Mouse (Mus musculus) ES-E14 (cell line): ENCODE measurements around the gene Trim21. TPM values are rescaled to one million over a fixed set of nuclear protein-coding genes. Genes with fewer than 3 reads are reported as not detected.

ENCODE experiments used
- DNase-seq: peaks from one replicate; pipeline ENCODE4 v3.0.0-alpha.2; 2013; ENCODE audit warnings: low read depth, low spot score
- H3K27ac ChIP-seq: 2 replicates; pipeline ENCODE4 v1.5.1; 2012; ENCODE audit warnings: low read depth, mild to moderate bottlenecking, low read length, moderate library complexity, mixed read lengths; ENCODE audit not compliant: poor library complexity, insufficient read depth, severe bottlenecking
- H3K36me3 ChIP-seq: 2 replicates; pipeline ENCODE4 v1.6.1; 2012; ENCODE audit warnings: mild to moderate bottlenecking, low read length, moderate library complexity, mixed read lengths; ENCODE audit not compliant: control insufficient read depth, poor library complexity, insufficient read depth, severe bottlenecking
- H3K4me1 ChIP-seq, 2 experiments: fragments of 150-350 bp in 1 of 2; sonication (generic) in 1 of 2; 2 replicates each; pipeline ENCODE4 v1.6.1; 2012; ENCODE audit warnings: low read length in 2 of 2, mild to moderate bottlenecking in 1 of 2, mixed read lengths in 1 of 2; ENCODE audit not compliant: control insufficient read depth in 2 of 2, insufficient read depth in 2 of 2, poor library complexity in 1 of 2
- H3K4me3 ChIP-seq, 2 experiments: fragments of 150-350 bp in 1 of 2; sonication (generic) in 1 of 2; 2 replicates each; pipeline ENCODE4 v1.5.1; 2012; ENCODE audit warnings: low read length in 2 of 2, low read depth in 1 of 2, mild to moderate bottlenecking in 1 of 2, mixed read lengths in 1 of 2; ENCODE audit not compliant: insufficient read depth in 1 of 2, poor library complexity in 1 of 2, severe bottlenecking in 1 of 2
- H3K9ac ChIP-seq: 2 replicates; pipeline ENCODE4 v1.6.1; 2012; ENCODE audit warnings: low read depth, mild to moderate bottlenecking, low read length, mixed read lengths; ENCODE audit not compliant: poor library complexity, insufficient read depth, severe bottlenecking
- H3K9me3 ChIP-seq: fragments of 150-350 bp; sonication (generic); 2 replicates; pipeline ENCODE4 v1.6.1; 2012; ENCODE audit warnings: low read depth, mild to moderate bottlenecking, low read length; ENCODE audit not compliant: control insufficient read depth, insufficient read depth
- CHD2 ChIP-seq: IDR thresholded peaks from 2 replicates; pipeline ENCODE4 v1.6.1; 2014; ENCODE audit warnings: mild to moderate bottlenecking, low read depth, low read length, inconsistent platforms
- HCFC1 ChIP-seq: IDR thresholded peaks from 2 replicates; pipeline ENCODE4 v1.6.1; 2012; ENCODE audit warnings: low read length, inconsistent platforms, borderline replicate concordance; ENCODE audit not compliant: insufficient read depth
- MAFK ChIP-seq: IDR thresholded peaks from 2 replicates; pipeline ENCODE4 v1.6.1; 2014; ENCODE audit warnings: mild to moderate bottlenecking, low read depth, low read length, inconsistent platforms; ENCODE audit not compliant: insufficient read depth
- ZC3H11A ChIP-seq: IDR thresholded peaks from 2 replicates; pipeline ENCODE4 v1.6.1; 2012; ENCODE audit warnings: low read depth, mild to moderate bottlenecking, inconsistent platforms, low read length, borderline replicate concordance
- ZNF384 ChIP-seq: IDR thresholded peaks from 2 replicates; pipeline ENCODE4 v1.6.1; 2012; ENCODE audit warnings: low read depth, low read length, inconsistent platforms
- in situ Hi-C, 2 experiments: fragments of 600-800 bp; cut with MboI; formaldehyde crosslinking; loops; one replicate each; pipeline ENCODE4 v1.15.1; 2025; ENCODE audit warnings: low sequenced_read_pairs in 2 of 2, inconsistent platforms in 1 of 2; ENCODE audit not compliant: unreplicated experiment in 2 of 2
- total RNA-seq: library from RNA; depleted of rRNA; stranded (reverse); fragments of 300-350 nt; gene quantifications from 2 replicates; pipeline ENCODE4 v1.2.3, GENCODE M21; 2012; rRNA removed

The Trim21 gene
- total RNA-seq, 1 experiment = 6.2 TPM

GRCm38 (mm10) chr7:102509726-102510125, 55.6 kb downstream of the Trim21 start:
- no peak for TF ChIP-seq MAFK
- TF ChIP-seq ZC3H11A = no peak
- no peak for TF ChIP-seq HCFC1
- TF ChIP-seq ZNF384 = no peak
- no peak for TF ChIP-seq CHD2
- Histone ChIP-seq H3K9me3 (no peaks in the 10 kb centered on the region), H3K9ac (no peak overlapping the region), H3K27ac (no peak overlapping the region), H3K36me3 (no peaks in the 10 kb centered on the region), H3K4me1 (peaks cover 0 to 3% of the 10 kb centered on the region in 2 experiments; a peak in 1 of 4 replicates), H3K4me3 (no peak overlapping the region)
- in situ Hi-C loops = loop anchor here (10.0 to 25.0 kb wide), 3 partner anchors 403 to 603 kb away; partner anchors contain the start of genes Olfr571 (in 2 of the 2) and Olfr572 (in 1 of the 2)
- no peak for DNase-seq

- in situ Hi-C loops = loop anchor here (10.0 to 25.0 kb wide), 3 partner anchors 404 to 604 kb away; partner anchors contain the start of genes Olfr571 (in 2 of the 2) and Olfr572 (in 1 of the 2)
- Histone ChIP-seq H3K36me3 (no peaks in the 10 kb centered on the region), H3K4me3 (no peak overlapping the region), H3K4me1 (peaks cover 0 to 3% of the 10 kb centered on the region in 2 experiments; a peak in 1 of 4 replicates), H3K27ac (no peak overlapping the region), H3K9ac (no peak overlapping the region), H3K9me3 (no peaks in the 10 kb centered on the region)
- DNase-seq = no peak
- no peak for TF ChIP-seq CHD2
- TF ChIP-seq HCFC1 = no peak
- TF ChIP-seq ZC3H11A = no peak
- TF ChIP-seq ZNF384 = no peak
- TF ChIP-seq MAFK = no peak
Observed at GRCm38 (mm10) chr7:102508666-102509065, 56.6 kb downstream of the Trim21 start.

GRCm38 (mm10) chr7:102508066-102508465, 57.2 kb downstream of the Trim21 start:
- in situ Hi-C loops = loop anchor here (10.0 to 25.0 kb wide), 3 partner anchors 404 to 604 kb away; partner anchors contain the start of genes Olfr571 (in 2 of the 2) and Olfr572 (in 1 of the 2)
- Histone ChIP-seq H3K9ac (no peak overlapping the region), H3K4me3 (no peak overlapping the region), H3K36me3 (no peaks in the 10 kb centered on the region), H3K27ac (no peak overlapping the region), H3K4me1 (peaks cover 0 to 3% of the 10 kb centered on the region in 2 experiments; a peak in 1 of 4 replicates), H3K9me3 (no peaks in the 10 kb centered on the region)
- TF ChIP-seq ZC3H11A = no peak
- no peak for TF ChIP-seq HCFC1
- TF ChIP-seq ZNF384 = no peak
- no peak for TF ChIP-seq MAFK
- TF ChIP-seq CHD2 = no peak
- no peak for DNase-seq

Other genes starting within 250 kb of the Trim21 start
- 92.8 and 109 TPM in 2 replicates for gene Rrm1, start 123.8 kb downstream of the Trim21 start, total RNA-seq
- gene Olfr543, start 83.8 kb downstream of the Trim21 start, total RNA-seq = 0.22 and 0.63 TPM in 2 replicates
- 0.16 TPM in 1 of 2 replicates, not detected in the other for gene Olfr544, start 77.2 kb downstream of the Trim21 start, total RNA-seq
- gene Olfr545, start 65.9 kb downstream of the Trim21 start, total RNA-seq = not detected in 2 replicates
- not detected in 2 replicates for gene Olfr547, start 30.7 kb downstream of the Trim21 start, total RNA-seq
- not detected in 2 replicates for gene Olfr548-ps1, start 24.6 kb downstream of the Trim21 start, total RNA-seq
- gene Olfr549, start 15.6 kb downstream of the Trim21 start, total RNA-seq = not detected in 2 replicates
- gene Olfr550, start 6.0 kb upstream of the Trim21 start, total RNA-seq = not detected in 2 replicates
- not detected in 2 replicates for gene Olfr551, start 26.4 kb upstream of the Trim21 start, total RNA-seq
- not detected in 2 replicates for gene Olfr552, start 32.3 kb upstream of the Trim21 start, total RNA-seq
- not detected in 2 replicates for gene Olfr553, start 52.7 kb upstream of the Trim21 start, total RNA-seq
- gene Olfr554, start 72.9 kb upstream of the Trim21 start, total RNA-seq = not detected in 2 replicates
- not detected in 2 replicates for gene Olfr555, start 93.3 kb upstream of the Trim21 start, total RNA-seq
- gene Olfr556, start 99.4 kb upstream of the Trim21 start, total RNA-seq = not detected in 2 replicates
- 3.1 and 3.9 TPM in 2 replicates for gene Trim68, start 121.8 kb upstream of the Trim21 start, total RNA-seq
- gene Olfr557, start 130.4 kb upstream of the Trim21 start, total RNA-seq = not detected in 2 replicates
- gene Olfr558, start 136.7 kb upstream of the Trim21 start, total RNA-seq = not detected in 2 replicates
- gene Olfr33, start 153.6 kb upstream of the Trim21 start, total RNA-seq = not detected in 2 replicates
- not detected in 2 replicates for gene Olfr559, start 162.0 kb upstream of the Trim21 start, total RNA-seq
- not detected in 2 replicates for gene Olfr560, start 193.9 kb upstream of the Trim21 start, total RNA-seq
- not detected in 2 replicates for gene Olfr78, start 194.0 kb upstream of the Trim21 start, total RNA-seq
- gene Olfr561, start 205.7 kb upstream of the Trim21 start, total RNA-seq = not detected in 2 replicates
- gene Olfr564, start 238.0 kb upstream of the Trim21 start, total RNA-seq = not detected in 2 replicates